Mouse (Mus musculus) spleen, adult 2 months (tissue): Measurements from ENCODE around the gene Scarf1.

Experiments used
- CTCF ChIP-seq: fragments of 200-500 bp; IDR thresholded peaks from 2 replicates; pipeline ENCODE4 v1.5.1; 2011; ENCODE audit warnings: mild to moderate bottlenecking, inconsistent platforms; ENCODE audit not compliant: insufficient read depth, insufficient read length, insufficient replicate concordance; ENCODE audit errors: extremely low read depth
- POLR2A ChIP-seq: fragments of 200-500 bp; IDR thresholded peaks from 2 replicates; pipeline ENCODE4 v1.6.1; 2011; ENCODE audit warnings: low read depth, low read length, inconsistent platforms

DNA sequence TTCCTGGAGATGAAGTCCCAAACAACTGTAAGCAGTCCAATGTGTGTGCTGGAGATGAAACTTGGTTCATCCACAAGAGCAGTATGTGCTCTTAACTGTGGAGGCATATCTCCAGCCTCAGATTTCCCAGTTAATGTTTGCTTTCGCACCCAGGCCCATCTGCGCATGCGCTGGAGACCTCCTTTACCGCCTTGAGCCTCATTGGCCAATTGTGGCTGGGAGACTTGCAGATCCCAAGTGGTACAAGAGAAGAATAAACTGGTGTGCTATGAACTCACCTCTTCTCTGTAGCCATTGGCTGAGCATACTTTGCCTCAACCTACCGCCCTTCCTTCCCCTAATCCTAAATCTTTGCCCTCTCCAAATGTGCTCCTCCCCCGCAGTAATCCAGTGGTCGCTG lies 40.0 kb upstream of the Scarf1 start:
- TF ChIP-seq CTCF = no peak
- TF ChIP-seq POLR2A = no peak
